Mouse (Mus musculus) lung, postnatal 0 days (tissue): ENCODE data around the gene Gm10031.

Source experiments
- CTCF ChIP-seq: IDR thresholded peaks from 2 replicates; pipeline ENCODE4 v1.5.1; 2016; ENCODE audit warnings: antibody characterized with exemption, mild to moderate bottlenecking
- EP300 ChIP-seq: IDR thresholded peaks from 2 replicates; pipeline ENCODE4 v1.6.1; 2016; ENCODE audit warnings: antibody characterized with exemption, mild to moderate bottlenecking, control low read depth

DNA sequence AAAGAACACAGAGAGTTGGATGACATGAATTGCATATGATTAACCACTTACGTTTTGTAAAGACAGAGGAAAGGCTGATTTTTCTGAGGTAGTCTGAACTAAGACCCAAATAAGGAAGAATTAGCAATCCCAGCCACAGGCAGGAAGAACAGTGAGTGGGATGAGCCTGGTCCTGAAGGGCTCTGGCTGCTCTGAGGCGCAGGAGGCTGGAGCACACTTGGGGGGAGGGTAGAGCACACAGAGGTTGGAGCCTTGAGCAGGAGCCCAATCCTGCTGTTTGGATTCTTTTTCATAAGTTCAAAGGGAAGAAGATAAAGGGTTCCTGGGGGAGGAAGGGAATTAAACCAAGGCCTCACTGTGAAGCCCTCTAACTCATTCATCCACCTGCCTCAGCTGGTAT, 47.8 kb upstream of the Gm10031 start:
- no peak for TF ChIP-seq EP300
- no peak for TF ChIP-seq CTCF
